Mouse (Mus musculus): Measurements from ENCODE around the gene Aspg. TPM values are rescaled to one million over a fixed set of nuclear protein-coding genes. Genes with fewer than 3 reads are reported as not detected.

Gene Aspg
- 31.1 TPM for polyA plus RNA-seq (2014; fragmentation: Illumina TruSeq; extraction: RNeasy Lipid Tissue Mini Kit (QIAGEN cat#74804); ENCODE audit: low read depth, low replicate concordance)

DNA sequence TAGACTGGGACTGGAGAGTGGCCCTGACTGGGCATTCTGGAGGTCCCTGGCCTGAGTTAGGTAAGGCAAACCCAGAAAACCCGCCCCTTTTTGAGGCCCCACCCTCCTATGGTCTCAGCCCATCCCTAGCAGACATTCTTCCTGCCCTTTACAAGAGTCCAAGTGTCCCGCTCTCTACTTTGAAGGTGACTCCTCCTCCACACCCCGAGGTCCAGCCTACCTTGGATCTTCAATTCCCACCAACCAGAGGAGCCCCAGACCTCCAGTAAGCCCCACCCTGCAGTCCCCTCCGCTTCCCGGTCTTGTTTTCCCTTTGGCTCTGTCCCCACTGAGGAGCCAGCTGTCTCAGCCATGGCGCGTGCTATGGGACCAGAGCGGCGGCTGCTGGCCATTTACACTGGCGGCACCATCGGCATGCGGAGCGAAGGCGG lies at the start of gene Aspg:
Gene Aspg (plus strand): TSS at position 139 of the 431 bp plus-strand sequence.

DNA sequence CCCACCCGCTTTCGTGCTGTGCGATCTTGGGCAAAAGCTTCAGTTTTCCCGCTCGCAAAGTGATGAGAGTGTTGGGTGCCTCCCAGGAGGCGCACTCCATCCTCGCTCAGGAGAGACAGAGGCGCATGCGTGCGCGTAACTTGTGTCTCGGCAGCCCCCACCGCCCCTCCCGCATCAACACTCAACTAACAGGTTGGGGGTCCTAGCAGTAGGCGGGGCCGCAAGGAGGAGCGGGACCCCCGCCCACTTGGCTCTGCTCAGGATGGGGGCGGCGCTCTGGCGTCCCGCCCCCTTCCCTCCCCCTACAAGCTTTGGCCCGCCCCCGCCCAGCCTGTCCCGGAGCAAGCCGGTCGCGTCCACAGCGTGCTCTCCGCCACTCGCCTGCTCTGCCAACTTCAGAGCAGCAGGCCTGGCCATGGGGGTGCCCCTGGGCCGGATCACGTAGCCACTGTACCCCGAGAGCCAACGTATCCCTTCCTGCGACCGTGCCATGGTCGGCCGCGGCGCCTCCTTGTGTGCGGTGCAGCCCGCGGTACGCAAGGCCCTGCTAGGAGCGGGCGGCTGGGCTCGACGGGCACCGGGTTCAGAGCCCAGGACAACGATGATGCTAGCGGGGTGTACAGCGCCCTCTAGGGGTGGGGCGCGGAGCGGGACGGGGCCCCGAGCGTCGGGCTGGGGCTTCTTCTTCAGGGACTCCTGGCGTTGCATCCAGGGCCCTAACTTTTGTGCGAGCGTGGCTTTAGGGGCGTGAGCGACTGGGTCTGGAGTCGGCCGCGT lies 39.6 kb downstream of the Aspg start, which contains the start of gene Kif26a:
Gene Kif26a (plus strand): TSS at position 334 of the 777 bp plus-strand sequence.

Other genes with a start within 250 kb of the Aspg start
- 29.9 TPM for gene Ppp1r13b, start 198.6 kb upstream of the Aspg start, polyA plus RNA-seq (2014; fragmentation: Illumina TruSeq; extraction: RNeasy Lipid Tissue Mini Kit (QIAGEN cat#74804); ENCODE audit: low read depth, low replicate concordance)
- 387 TPM for gene Atp5mpl, start 139.7 kb upstream of the Aspg start, polyA plus RNA-seq (2014; fragmentation: Illumina TruSeq; extraction: RNeasy Lipid Tissue Mini Kit (QIAGEN cat#74804); ENCODE audit: low read depth, low replicate concordance)
- 1.6 TPM for gene Tdrd9, start 135.1 kb upstream of the Aspg start, polyA plus RNA-seq (2014; fragmentation: Illumina TruSeq; extraction: RNeasy Lipid Tissue Mini Kit (QIAGEN cat#74804); ENCODE audit: low read depth, low replicate concordance)
- not detected for gene Rd3l, start 125.4 kb upstream of the Aspg start, polyA plus RNA-seq (2014; fragmentation: Illumina TruSeq; extraction: RNeasy Lipid Tissue Mini Kit (QIAGEN cat#74804); ENCODE audit: low read depth, low replicate concordance)
- 5.5 TPM for gene Kif26a, start 39.5 kb downstream of the Aspg start, polyA plus RNA-seq (2014; fragmentation: Illumina TruSeq; extraction: RNeasy Lipid Tissue Mini Kit (QIAGEN cat#74804); ENCODE audit: low read depth, low replicate concordance)